Mouse (Mus musculus): ENCODE measurements around the gene Klc2. TPM values are rescaled to one million over a fixed set of nuclear protein-coding genes. Genes with fewer than 3 reads are reported as not detected.

The Klc2 gene
- total and polyA plus RNA-seq, 3 experiments = 5.9 to 12.0 (median 9.5) TPM

- Histone ChIP-seq H3K79me2 (replicated peaks; ENCODE audit: control insufficient read depth, extremely low read depth, insufficient read depth, poor library complexity, severe bottlenecking) (no peaks in the 10 kb centered on the region), H3K9ac (ENCODE audit: insufficient read depth, low read depth) (peak overlapping the region; percentile 52), H3K9me3 (replicated peaks; ENCODE audit: low read length) (no peaks in the 10 kb centered on the region), H3K4me2 (ENCODE audit: insufficient read depth, low read depth, poor library complexity, severe bottlenecking) (peak overlapping the region; percentile 65), H3K4me1 (ENCODE audit: control insufficient read depth in 1 of 2, insufficient read depth in 2 of 2) (peaks cover 9 to 12% of the 10 kb centered on the region in 2 experiments), H3K36me3 (replicated peaks in 1 of 2; ENCODE audit: control insufficient read depth in 1 of 2, insufficient read depth in 1 of 2, low read length in 1 of 2) (peaks cover 2 to 23% of the 10 kb centered on the region in 2 experiments), H3K27ac (ENCODE audit: insufficient read depth, low read depth) (peak overlapping the region; percentile 29), H3K4me3 (replicated peaks in 1 of 3; ENCODE audit: low read depth in 2 of 3, low read length in 2 of 3, poor library complexity in 1 of 3) (peak overlapping the region; percentile 69 to 87 (median 87)), H3K27me3 (replicated peaks) (peaks cover 31% of the 10 kb centered on the region)
- in situ Hi-C loops (cut with MboI; ENCODE audit: low pct_ligation_motif_present, low pct_unique_long_range_greater_than_20kb, low sequenced_read_pairs) = no loop called here
- DNase-seq (ENCODE audit: extremely low read depth) = peak; percentile 74
- no peak for TF ChIP-seq TBP (conservative IDR thresholded peaks at IDR 0.05; ENCODE audit: low read depth, low read length)
- peak; percentile 32 to 81; a peak in 2 of 4 replicates for TF ChIP-seq CTCF (conservative IDR thresholded peaks at IDR 0.05 in 1 of 2, IDR thresholded peaks at IDR 0.05 in 1 of 2; ENCODE audit: low read depth in 2 of 2, low read length in 2 of 2)
- no peak for TF ChIP-seq JUN (IDR thresholded peaks at IDR 0.05; ENCODE audit: insufficient read depth, low read depth, low read length)
- TF ChIP-seq RAD21 (IDR thresholded peaks at IDR 0.05; ENCODE audit: low read depth, low read length) = peak; percentile 58
- TF ChIP-seq MAZ (IDR thresholded peaks at IDR 0.05; ENCODE audit: low read depth, low read length) = 0 out of 2 replicates have a peak, but pooled peaks have one; percentile 43
- TF ChIP-seq MAX (IDR thresholded peaks at IDR 0.05; ENCODE audit: low read length) = peak; percentile 43; the same call in 1 of the 2 replicates
- TF ChIP-seq CHD2 (IDR thresholded peaks at IDR 0.05; ENCODE audit: low read length) = 0 out of 2 replicates have a peak, but pooled peaks have one; percentile 6
- TF ChIP-seq JUND (conservative IDR thresholded peaks at IDR 0.05; ENCODE audit: low read depth, low read length) = no peak
- peak; percentile 57; the same call in 1 of the 2 replicates for TF ChIP-seq POLR2A (IDR thresholded peaks at IDR 0.05; ENCODE audit: low read depth, low read length)
- TF ChIP-seq NELFE (IDR thresholded peaks at IDR 0.05; ENCODE audit: low read depth, low read length) = 0 out of 2 replicates have a peak, but pooled peaks have one; percentile 19
- peak; percentile 39; the same call in 1 of the 2 replicates for TF ChIP-seq ELF1 (IDR thresholded peaks at IDR 0.05; ENCODE audit: low read depth, low read length)
- TF ChIP-seq HCFC1 (IDR thresholded peaks at IDR 0.05; ENCODE audit: low read depth, low read length) = peak; percentile 74
- TF ChIP-seq MXI1 (IDR thresholded peaks at IDR 0.05; ENCODE audit: low read depth, low read length) = peak; percentile 84
- TF ChIP-seq MEF2A (IDR thresholded peaks at IDR 0.05; ENCODE audit: borderline replicate concordance, low read depth, low read length) = no peak
- no peak for TF ChIP-seq UBTF (IDR thresholded peaks at IDR 0.05; ENCODE audit: low read depth, low read length)
- TF ChIP-seq SMC3 (IDR thresholded peaks at IDR 0.05; ENCODE audit: low read depth, low read length) = peak; percentile 59
- TF ChIP-seq MAFK (IDR thresholded peaks at IDR 0.05; ENCODE audit: insufficient replicate concordance, low read length) = no peak
- dilution Hi-C loops (cut with MboI; ENCODE audit: extremely low pct_ligation_motif_present, extremely low pct_unique_long_range_greater_than_20kb, low sequenced_read_pairs) = no loop called here
Observed at GRCm38 (mm10) chr19:5117494-5118383, 621 bp downstream of the Klc2 start.

- H3K4me2 ChIP-seq (ENCODE audit: insufficient read depth, low read depth, poor library complexity, severe bottlenecking) = no peak overlapping the region
- dilution Hi-C loops (cut with MboI; ENCODE audit: extremely low pct_ligation_motif_present, extremely low pct_unique_long_range_greater_than_20kb, low sequenced_read_pairs) (no loop called here), in situ Hi-C loops (cut with MboI; ENCODE audit: low pct_ligation_motif_present, low pct_unique_long_range_greater_than_20kb, low sequenced_read_pairs) (no loop called here)
- no peaks in the 10 kb centered on the region for H3K9me3 ChIP-seq (replicated peaks; ENCODE audit: low read length)
- TF ChIP-seq CHD1 (IDR thresholded peaks at IDR 0.05; ENCODE audit: low read depth, low read length) = no peak
- no peak for TF ChIP-seq HCFC1 (IDR thresholded peaks at IDR 0.05; ENCODE audit: low read depth, low read length)
- TF ChIP-seq IRF4 (IDR thresholded peaks at IDR 0.05; ENCODE audit: low read depth, low read length) = no peak
- TF ChIP-seq ZMIZ1 (IDR thresholded peaks at IDR 0.05; ENCODE audit: low read depth, low read length) = no peak
- TF ChIP-seq CTCF (conservative IDR thresholded peaks at IDR 0.05 in 1 of 2, IDR thresholded peaks at IDR 0.05 in 1 of 2; ENCODE audit: low read depth in 2 of 2, low read length in 2 of 2) = no peak
- TF ChIP-seq RCOR1 (conservative IDR thresholded peaks at IDR 0.05; ENCODE audit: low read depth, low read length) = no peak
- TF ChIP-seq RAD21 (IDR thresholded peaks at IDR 0.05; ENCODE audit: low read depth, low read length) = no peak
- TF ChIP-seq KAT2A (IDR thresholded peaks at IDR 0.05; ENCODE audit: insufficient replicate concordance, low read length) = no peak
- no peak for TF ChIP-seq MAZ (IDR thresholded peaks at IDR 0.05; ENCODE audit: low read depth, low read length)
- TF ChIP-seq JUND (conservative IDR thresholded peaks at IDR 0.05; ENCODE audit: low read depth, low read length) = no peak
- no peak for TF ChIP-seq ZNF384 (IDR thresholded peaks at IDR 0.05; ENCODE audit: low read depth, low read length)
- H3K4me1 ChIP-seq (ENCODE audit: control insufficient read depth in 1 of 2, insufficient read depth in 2 of 2) = peaks cover 9 to 12% of the 10 kb centered on the region in 2 experiments
- H3K27me3 ChIP-seq (replicated peaks) = peaks cover 5% of the 10 kb centered on the region
- DNase-seq (ENCODE audit: extremely low read depth) = no peak
- H3K4me3 ChIP-seq (replicated peaks in 1 of 3; ENCODE audit: low read depth in 2 of 3, low read length in 2 of 3, poor library complexity in 1 of 3) = no peak overlapping the region
- H3K36me3 ChIP-seq (replicated peaks in 1 of 2; ENCODE audit: control insufficient read depth in 1 of 2, insufficient read depth in 1 of 2, low read length in 1 of 2) = peaks cover 18 to 60% of the 10 kb centered on the region in 2 experiments
- H3K79me2 ChIP-seq (replicated peaks; ENCODE audit: control insufficient read depth, extremely low read depth, insufficient read depth, poor library complexity, severe bottlenecking) = no peaks in the 10 kb centered on the region
- no peak overlapping the region for H3K9ac ChIP-seq (ENCODE audit: insufficient read depth, low read depth)
- H3K27ac ChIP-seq (ENCODE audit: insufficient read depth, low read depth) = no peak overlapping the region
Observed at GRCm38 (mm10) chr19:5113783-5114182, 4.6 kb downstream of the Klc2 start.
